Mouse (Mus musculus) fat pad, adult 2 months (tissue): ENCODE results near the gene Fgr.
"Not testable (repeated sequence)": the region's sequence is repeated elsewhere in the genome, so short reads cannot be mapped to it uniquely, and the experiment has no call there.

Source experiments
- DNase-seq: peaks from one replicate; pipeline ENCODE4 v3.0.0-alpha.2; 2011; ENCODE audit warnings: low read depth, low spot score; ENCODE audit errors: extremely low read depth

The Fgr gene

DNA sequence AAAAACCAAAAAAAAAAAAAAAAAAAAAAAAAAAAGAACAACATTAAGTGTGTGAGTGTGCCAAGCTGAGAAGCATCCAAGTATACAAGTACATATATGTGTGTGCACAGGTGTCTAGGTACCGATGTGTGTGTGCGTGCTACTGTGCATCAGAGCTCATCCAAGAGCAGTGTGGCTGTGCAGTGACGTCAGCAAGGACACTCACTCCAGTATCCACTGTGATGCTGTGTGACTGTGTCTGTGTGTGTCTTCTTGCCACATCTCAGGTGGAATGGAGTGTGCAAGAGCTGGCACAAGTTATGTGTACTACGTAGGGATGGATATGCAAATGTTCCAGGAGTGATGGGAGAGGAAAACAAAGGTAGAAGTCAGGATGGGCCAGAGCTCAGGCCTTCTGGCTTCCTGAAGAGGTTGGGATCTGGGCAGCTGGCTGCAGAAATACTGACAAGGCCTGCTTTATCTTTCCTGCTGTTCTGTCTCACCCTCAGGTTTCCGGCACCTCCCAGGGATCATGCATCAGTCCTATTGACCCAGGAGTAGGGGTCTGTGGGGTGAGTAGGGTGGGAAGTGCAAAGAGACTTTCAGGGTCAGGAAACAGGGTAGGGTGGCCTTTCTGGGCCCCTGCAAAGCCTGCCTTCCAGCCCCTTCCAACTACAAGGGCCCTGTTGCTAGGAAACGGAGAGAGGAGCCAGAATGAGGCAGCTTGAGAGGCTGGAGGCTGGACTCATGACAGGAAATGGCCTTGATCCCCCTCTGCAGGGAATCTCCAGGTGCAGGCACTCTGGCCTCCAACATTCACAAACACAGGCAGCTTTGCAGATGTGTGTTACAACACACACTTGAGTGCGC, 10.0 kb downstream of the Fgr start:
- no peak for DNase-seq

DNA sequence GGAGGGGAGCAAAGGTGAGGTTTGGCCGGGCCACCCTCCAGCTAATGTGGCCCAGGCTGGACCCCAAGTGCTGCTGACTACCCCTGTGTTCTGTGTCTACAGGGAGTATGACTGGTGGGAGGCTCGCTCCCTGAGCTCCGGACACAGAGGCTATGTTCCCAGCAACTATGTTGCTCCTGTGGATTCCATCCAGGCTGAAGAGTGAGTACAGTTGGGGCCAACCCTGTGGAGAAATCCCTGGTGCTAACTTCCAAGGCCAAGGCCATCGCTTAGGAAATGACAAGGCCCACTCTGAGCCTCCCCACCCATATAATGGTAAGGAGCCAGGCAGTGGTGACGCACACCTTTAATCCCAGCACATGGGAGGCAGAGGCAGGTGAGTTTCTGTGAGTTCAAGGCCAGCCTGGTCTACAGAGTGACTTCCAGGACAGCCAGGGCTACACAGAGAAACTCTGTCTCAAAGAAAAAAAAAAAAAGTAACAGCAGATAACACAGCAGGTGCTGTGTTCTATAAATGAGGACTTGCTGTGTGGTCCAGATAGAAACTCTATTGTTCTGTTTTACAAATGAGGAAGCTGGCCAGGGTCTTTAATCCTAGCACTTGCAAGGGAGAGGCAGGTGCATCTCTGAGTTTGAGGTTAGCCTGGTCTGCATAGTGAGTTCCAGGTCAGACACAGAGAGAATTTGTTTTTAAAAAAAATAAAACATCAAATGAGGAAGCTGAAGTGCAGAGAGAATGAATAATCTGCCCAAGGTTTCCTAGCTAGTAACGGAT, 14.9 kb downstream of the Fgr start:
- DNase-seq = no peak

DNA sequence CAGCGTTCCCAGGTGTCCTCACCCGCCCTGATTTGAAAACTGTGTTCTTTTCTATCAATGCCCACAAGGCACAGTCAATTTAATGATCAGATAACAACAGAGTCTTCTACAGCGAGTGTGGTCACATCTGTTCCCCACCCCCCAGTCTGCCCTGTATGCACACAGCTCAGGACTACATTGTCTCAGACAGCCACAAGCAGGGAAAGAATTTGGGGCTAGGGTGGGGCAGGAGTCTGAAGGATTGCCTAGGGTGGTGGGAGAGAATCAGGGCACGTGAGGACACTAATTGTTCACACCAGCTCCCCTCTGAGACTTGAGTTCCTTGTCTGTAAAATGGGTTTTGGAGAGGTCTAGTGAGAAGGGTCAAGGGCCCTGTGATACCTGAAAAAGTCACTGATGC, 19.7 kb downstream of the Fgr start:
- DNase-seq = no peak

DNA sequence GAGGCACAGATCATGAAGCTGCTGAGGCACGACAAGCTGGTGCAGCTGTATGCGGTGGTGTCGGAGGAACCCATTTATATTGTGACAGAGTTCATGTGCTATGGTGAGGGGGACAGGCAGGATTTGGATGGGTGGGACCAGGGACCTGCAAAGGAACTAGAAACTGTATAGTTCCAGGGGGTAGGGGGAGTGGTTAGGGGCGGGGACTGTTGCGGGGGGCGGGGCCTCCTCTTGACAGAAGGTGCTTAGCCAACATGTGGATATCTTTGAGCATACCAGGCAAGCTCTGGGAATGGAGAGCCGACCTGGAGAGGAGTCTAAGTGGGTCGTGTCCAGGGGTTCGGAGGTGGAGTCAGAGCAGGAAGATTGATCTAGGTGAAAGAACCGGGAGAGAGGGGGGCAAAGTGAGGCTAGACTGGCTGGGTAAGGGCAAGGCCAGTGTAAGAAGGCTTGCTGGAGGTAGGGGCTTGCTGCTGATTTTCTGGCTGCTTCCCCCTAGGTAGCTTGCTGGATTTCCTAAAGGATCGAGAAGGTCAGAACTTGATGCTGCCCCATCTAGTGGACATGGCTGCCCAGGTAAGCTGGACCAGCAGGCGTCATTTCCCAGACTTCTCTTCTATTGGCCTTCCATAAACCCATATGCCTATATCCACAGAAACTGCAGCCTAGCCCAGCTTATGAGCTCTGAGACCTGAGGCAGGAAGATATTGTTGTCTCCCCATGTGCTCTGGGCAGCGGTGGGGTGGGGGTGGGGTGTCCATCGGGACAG, 23.8 kb downstream of the Fgr start:
- DNase-seq = no peak

DNA sequence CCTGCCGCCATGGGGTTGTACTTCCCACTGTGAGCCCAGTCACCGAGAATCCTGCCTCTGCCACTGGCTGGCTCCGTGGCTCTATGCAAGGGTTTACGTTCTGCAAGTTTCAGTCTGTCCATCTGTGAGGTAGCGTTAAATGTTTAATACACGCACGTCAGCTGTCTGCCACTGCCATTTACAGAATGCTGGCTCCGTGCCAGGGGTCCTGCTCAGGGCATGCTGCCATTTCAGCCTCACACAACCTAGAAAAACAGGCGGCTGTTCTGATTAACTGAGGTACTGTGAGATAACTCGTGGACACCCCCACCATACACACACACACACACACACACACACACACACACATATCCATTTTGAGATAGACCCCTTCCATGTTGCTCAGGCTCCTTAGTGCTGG, 29.0 kb downstream of the Fgr start:
- no peak for DNase-seq

DNA sequence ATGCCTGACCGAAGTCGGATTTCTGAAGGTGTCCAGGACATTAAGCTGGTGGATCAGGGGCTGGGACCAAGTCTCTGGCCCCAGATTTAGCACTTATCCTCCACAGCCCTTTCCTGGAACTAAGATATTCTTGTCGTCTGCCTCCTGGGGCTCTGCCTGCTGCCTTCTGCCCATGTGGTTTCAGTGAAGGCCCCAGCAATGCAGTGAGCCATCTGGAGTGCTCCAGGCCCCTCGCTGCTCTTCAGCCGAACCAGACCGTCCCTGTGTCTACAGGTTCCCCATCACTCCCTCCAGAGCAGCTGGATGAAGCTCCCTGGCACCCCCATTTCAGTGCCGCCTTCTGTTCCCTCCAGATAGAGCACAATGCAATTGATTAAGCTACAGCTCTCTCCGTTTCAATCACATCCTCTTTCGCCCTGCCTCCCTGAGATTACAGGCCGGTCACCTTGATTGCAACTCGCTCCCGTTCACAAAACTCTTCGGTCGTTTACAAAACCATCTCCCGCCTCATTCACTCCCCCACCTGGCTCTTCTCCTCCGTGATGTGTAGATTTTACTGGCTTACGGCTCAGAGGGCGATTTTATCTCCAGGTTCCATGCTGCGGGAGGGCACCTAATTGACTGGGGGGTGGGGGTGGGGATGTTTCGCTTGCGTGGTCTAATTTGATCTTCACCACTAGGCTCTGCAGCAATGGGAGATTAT, 29.6 kb downstream of the Fgr start:
- no peak for DNase-seq

DNA sequence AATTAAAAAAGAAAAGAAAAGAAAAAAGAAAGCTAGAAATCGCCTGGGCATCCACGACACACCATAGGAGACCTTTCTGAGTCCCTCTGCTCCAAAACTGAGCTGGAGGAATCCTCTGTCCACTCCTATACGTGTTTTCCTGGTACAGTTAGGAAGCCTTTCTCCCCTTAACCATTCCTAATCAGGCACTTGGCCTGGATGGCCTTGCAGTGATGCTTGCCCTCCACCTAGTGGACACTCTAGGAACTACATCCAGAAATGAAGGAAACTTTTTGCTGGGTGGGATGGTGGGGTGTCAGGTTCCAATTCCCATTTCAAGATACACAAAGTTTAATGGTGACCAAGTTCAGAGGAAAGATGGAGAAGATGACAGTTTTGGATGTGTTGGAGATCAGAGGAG, 31.3 kb downstream of the Fgr start:
- DNase-seq = no peak

DNA sequence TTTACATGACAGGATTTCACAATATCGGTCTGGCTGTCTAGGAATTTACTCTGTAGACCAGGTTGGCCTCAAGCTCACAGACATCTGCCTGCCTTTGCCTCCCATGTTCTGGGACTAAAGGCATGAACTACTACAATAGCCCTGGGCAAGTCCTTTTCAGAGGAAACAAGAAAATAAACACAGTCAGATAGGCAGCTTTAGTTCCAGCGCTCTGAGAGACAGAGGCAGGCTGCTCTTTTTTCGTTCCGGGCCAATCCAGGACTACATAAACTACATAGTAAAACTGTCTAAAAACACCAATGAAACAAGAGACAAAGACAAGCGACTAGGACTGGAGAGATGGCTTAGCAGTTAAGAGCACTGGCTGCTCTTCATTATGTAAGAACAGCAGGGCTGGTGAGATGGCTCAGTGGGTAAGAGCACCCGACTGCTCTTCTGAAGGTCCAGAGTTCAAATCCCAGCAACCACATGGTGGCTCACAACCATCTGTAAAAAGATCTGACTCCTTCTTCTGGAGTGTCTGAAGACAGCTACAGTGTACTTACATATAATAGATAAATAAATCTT, 32.1 kb downstream of the Fgr start:
- not testable (repeated sequence) for DNase-seq

DNA sequence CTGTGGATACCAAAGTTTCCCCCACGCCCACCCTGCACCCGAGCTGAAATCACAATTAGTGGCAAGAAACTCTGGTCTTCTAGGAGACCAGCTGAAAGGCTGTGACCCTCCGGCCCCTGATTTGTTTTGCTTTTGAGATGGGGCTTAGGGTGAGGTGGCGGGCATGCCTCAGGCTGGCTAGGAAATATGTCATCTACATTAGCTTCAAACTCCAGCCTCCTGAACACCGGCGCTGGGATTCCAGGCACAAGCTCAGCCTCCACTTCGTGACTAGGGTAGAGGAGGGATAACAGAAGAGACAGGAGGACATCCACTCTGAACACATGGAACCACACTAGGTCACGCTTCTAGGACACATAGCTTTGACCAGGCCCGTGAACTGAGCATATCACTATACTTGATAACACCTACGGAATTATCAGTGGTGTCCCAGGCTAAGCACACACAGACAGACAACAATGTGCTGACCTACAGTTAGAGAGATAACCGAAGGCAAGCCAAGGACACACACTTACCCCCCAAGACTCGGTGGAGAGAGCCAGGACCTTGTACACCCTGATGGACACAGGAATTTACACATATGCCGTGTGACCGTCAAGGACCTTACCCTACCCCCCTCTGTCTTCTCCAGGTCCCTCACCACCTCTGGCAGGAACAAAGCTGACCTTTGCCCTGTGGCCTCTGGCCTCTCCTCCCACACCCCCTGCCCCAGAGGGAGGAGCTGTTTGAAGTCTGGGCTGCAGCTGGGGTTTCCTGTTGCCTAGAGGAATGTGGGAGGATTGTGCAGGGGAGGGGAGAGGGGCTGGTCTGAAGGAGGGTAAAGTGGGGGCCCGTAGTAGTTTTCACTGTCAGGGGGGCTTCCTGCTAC, 33.9 kb downstream of the Fgr start:
- DNase-seq = no peak

DNA sequence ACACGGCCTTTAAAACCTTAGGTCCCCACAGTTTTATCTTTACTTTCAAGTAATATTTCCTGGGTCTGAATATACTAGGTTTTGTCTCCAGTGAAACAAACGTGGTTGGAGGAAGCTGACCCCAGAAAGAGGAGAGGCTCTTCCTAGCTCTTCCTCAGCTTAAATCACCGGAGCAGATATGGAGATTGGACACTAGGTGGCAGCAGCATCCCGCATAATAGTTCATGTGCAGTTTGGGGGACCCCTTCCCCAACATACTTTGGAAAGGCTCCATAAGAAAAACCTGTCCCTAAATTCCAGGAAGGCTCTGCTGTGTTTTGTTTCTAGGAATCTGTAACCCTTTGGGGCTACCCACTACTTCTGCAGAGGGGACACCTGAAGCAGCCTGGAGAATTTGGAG, 35.2 kb downstream of the Fgr start:
- DNase-seq = no peak

DNA sequence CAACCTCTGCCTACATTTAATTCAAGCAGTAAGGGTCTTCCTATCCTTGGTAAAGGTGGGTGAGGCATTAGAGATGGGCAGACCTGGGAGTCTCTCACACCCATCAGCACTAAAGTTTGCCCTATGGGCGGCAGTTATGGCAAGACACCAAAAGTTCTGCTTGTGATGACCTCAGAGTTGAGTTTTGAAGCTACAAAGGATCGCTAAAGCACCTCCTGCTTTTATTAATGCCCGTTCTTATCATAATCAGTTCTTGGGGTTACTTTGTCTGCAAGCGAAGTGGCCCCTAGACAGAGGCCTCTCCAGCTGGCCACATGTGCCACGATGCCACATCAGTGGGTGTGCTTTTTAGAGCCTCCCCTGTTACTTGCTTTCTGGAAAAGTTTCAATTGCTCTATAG, 35.8 kb downstream of the Fgr start:
- DNase-seq = no peak

DNA sequence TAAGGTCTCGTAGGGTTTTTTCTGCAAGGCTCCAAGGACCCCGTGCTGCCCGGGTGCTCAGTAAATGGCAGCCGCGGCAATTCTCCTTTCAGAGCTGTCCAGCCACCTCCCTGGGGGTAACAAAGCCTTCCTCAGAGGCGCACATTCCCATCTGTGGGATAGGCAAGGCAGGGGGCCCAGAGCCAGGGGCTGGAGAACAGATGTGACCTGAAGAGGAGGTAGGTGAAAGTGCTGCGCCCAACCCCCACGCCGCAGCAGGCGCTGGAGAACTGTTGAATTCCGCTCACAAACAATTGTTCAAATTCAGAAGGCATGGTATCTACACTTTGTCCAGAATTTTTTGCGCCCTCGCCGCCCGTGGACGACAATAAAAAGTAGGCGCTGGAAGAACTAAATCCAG, 36.7 kb downstream of the Fgr start:
- DNase-seq = no peak

DNA sequence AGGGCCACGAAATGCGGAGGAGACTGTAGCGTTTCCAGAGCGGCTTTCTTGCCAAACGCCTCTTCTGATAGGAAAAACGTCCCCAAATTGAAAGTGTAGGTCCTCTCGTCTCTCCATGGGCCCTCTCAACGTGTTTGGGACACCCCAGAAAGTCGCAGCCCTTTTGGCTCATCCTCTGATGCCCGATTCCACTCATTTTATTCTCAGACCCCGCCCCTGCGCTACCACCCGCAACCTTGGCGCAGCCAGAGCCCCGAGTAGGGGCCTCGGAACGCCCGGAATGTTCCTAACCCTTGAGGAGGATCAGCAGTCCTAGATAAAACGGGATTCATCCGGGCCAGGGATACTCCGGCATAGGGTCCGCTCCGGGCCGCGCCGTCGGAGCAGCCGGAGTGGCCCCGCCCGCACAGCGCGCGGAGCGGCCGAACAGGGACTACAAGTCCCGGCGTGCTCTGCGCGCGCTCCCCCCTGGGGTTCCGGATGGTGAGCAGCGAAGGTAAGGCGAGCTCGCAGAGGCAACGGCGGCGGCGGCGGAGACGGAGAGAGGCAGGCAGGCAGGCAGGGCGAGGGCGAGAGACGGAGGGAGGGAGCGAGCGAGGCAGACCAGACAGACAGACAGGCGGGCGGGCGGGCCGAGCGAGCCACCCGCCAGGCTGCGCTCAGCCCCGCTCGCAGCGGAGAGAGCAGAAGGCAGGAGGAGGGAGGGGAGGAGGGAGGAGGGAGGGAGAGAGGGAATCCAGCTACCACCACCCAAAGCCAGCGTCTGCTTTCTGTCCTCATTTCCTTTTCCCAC, 37.3 kb downstream of the Fgr start, which contains the start of gene Ahdc1:
Gene Ahdc1, plus strand, starts transcription at position 233 of the 793 bp plus-strand sequence.
- DNase-seq = no peak

DNA sequence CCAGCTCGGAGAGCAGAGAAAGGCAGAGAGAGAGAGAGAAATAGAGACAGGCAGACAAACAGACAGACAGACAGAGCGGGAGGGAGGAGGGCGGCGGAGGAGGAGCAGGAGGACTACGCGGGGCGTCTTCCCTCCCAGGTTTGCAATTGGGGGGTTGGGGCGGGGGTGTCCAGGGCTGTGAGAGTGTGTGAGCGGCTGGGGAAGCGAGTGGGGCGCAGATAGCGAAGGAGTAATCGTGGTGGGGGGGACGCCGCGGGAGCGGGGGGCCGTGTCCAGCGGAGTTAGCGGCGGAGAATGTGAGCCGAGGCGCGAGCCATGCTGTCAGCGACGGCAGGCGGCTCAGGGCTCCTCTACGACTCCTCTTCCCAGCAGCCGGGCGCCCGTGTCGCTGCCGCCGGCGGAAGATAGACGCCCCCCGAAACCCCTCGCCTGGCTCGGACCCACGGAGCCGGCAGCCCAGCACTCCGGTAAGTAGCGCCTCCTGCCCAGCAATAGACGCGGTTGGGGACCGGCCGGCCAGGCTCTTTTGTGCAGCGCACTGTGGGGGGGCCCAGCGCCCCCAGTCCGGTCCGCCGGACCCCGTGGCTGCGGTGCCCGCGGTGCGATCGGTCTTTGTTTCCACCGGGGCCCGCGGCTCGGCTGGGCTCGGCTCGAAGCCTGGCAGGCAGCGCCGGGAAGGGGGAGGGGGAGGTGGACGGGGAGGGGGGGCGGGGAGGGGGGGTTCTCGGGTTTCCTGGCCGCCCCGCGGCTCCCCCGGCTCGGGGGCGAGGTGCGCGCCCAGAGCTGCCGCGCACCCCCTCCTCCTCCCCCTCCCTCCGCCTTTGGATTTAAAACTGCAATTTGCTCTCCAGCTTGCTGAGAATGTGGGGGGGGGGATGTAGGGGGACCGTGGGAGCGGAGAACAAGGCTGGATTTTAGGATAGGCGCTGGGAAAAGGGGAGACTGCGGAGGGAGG, 38.2 kb downstream of the Fgr start:
- no peak for DNase-seq

DNA sequence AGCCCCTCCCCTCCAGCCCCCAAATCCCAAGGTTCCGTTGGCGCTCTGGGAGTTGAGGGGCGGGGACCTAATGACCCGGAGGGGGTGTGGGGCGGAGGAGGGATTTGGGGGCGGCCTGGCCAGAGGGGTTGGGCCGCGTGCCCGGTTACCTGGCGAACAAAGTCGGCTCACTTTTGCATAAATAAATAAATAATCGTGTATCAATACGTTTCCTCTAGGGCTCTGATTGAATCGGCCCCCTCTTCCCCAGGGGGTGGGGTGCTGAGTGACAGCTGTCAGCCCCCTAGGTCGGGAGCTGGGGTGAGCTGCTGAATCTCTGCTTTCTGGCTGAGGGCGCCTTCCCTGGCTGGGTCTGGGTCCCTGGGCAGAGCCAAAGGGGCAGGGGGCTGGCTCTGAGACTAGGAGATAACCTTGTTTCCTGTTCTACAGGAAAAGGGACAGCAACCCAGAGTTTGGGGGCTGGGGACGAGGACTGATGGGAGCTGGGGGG, 38.9 kb downstream of the Fgr start:
- no peak for DNase-seq

DNA sequence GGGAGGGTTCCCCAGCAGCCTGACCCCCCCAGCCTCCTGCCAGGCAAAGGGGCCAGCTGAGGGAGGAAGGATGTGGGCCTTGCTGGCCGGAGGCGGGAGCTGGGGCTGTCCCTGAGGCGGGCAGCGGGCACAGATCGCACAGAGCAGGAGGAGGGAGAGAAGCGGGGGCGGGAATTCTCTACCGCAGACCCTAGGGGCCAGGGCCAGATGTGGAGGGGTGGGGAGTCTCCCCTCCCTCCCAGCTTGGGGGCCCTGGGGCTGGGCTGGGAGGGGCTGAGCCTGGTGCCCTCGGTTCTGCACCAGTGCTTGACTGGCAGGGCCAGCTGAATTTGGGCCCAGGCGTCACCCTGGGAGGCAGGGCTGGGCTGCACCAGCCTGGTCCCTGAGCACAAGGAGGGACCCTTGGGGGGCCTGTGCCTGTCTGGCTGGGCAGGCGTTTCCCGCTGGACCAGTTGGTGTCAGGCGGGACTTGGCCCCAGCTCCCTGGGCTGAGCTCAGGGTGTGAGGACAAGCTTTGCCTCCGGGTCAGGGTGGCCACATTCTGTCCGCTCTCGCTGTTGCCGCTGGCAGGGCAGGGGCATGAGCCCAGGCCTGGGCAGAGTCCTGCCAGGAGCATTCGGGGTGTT, 39.5 kb downstream of the Fgr start:
- DNase-seq = no peak

DNA sequence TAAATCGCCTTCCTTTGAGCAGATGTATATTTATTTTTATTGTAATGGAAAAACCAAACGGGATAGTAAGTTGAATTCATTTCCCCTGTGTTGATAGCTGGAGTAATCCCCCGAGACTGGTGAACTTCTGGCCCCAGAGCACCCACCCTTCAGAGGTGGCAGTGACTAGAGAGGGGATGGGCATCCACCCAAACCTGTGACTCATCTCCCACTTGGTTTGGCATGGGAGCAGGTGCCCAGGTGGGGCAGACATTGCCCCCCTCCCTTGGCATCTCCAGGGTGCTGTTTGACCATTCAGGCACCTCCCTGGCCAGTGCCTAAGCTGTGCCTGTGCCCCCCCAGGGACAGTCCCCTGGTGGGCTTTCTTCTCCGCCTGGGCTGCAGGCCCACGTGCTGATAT, 40.2 kb downstream of the Fgr start:
- DNase-seq = no peak
